27 mouse cellular contexts compared by ENCODE assay signal in genomic region chr5:59945761-59946160, GRCm38 (mm10).
A peak's percentile ranks its signal among the peaks of the same experiment; 100 is the strongest.
DNase-seq lines count a peak whose midpoint lies in the region; ATAC-seq and TF ChIP-seq lines count a peak whose summit lies in the region.
"Had no signal": no experiment of that assay in that cellular context is flagged by ENCODE, and none has a peak within 500 bp of the region (broad histone marks: within the 10 kb centered on the region; RNA-seq: fewer than 3 reads in every experiment).

No protein-coding gene starts in this region.

- no peak overlapping the region for H3K4me3 ChIP-seq in midbrain, embryonic 14.5 days (replicated peaks; ENCODE audit: low read depth, low read length)
- no peak overlapping the region for H3K4me3 ChIP-seq in midbrain, postnatal 0 days (ENCODE audit: low read depth, low read length)
- H3K4me3 ChIP-seq: embryonic facial prominence, embryonic 12.5 days; embryonic facial prominence, embryonic 15.5 days; erythroblast, embryonic 14.5 days; forebrain, embryonic 10.5 days; forebrain, embryonic 12.5 days had no signal

- H3K9me3 ChIP-seq in midbrain, embryonic 14.5 days (ENCODE audit: control insufficient read depth, low read length), result no peaks in the 10 kb centered on the region
- H3K9me3 ChIP-seq in midbrain, postnatal 0 days (ENCODE audit: low read length), result no peaks in the 10 kb centered on the region
- H3K9me3 ChIP-seq: embryonic facial prominence, embryonic 12.5 days; embryonic facial prominence, embryonic 15.5 days; forebrain, embryonic 10.5 days; forebrain, embryonic 12.5 days; G1E had no signal

- peak; percentile 8 for DNase-seq in midbrain, embryonic 14.5 days
- DNase-seq in midbrain, postnatal 0 days (ENCODE audit: low spot score), result no peak
- peak; percentile 86 for DNase-seq in retina, embryonic 14.5 days (ENCODE audit: low spot score)
- DNase-seq in cerebellum, postnatal 10 days, result no peak
- no peak for DNase-seq in kidney, postnatal 25 days
- DNase-seq: adrenal gland, adult 8-10 months; adrenal gland, postnatal 14 days; adrenal gland, postnatal 36 days; B cell, adult 2 months; cerebellum, adult 11-12 months; cerebellum, adult 2 months; cerebellum, adult 9-10 months; cerebellum, postnatal 14 days; cerebellum, postnatal 36 days; embryo, embryonic 11 days had no signal

- no peaks in the 10 kb centered on the region for H3K4me1 ChIP-seq in midbrain, embryonic 14.5 days (ENCODE audit: control insufficient read depth, insufficient read depth, low read length)
- no peaks in the 10 kb centered on the region for H3K4me1 ChIP-seq in midbrain, postnatal 0 days (ENCODE audit: insufficient read depth, low read length)
- H3K4me1 ChIP-seq: embryonic facial prominence, embryonic 12.5 days; embryonic facial prominence, embryonic 15.5 days; forebrain, embryonic 10.5 days; forebrain, embryonic 12.5 days had no signal

- H3K9ac ChIP-seq in midbrain, embryonic 14.5 days (replicated peaks; ENCODE audit: low read length), result no peak overlapping the region
- H3K9ac ChIP-seq in midbrain, postnatal 0 days (replicated peaks; ENCODE audit: low read length, poor library complexity, severe bottlenecking), result no peak overlapping the region
- H3K9ac ChIP-seq: embryonic facial prominence, embryonic 12.5 days; embryonic facial prominence, embryonic 15.5 days; forebrain, embryonic 12.5 days had no signal

- no peaks in the 10 kb centered on the region for H3K27me3 ChIP-seq in midbrain, embryonic 14.5 days (ENCODE audit: control insufficient read depth, insufficient read depth, low read length)
- no peaks in the 10 kb centered on the region for H3K27me3 ChIP-seq in midbrain, postnatal 0 days (ENCODE audit: insufficient read depth, low read length)
- H3K27me3 ChIP-seq: CH12.LX; embryonic facial prominence, embryonic 12.5 days; embryonic facial prominence, embryonic 15.5 days; forebrain, embryonic 12.5 days had no signal

- no peak overlapping the region for H3K4me2 ChIP-seq in midbrain, embryonic 14.5 days (ENCODE audit: low read length)
- H3K4me2 ChIP-seq in midbrain, postnatal 0 days (ENCODE audit: low read depth, low read length, poor library complexity, severe bottlenecking), result no peak overlapping the region
- H3K4me2 ChIP-seq: embryonic facial prominence, embryonic 12.5 days; embryonic facial prominence, embryonic 15.5 days; forebrain, embryonic 12.5 days had no signal

- no peaks in the 10 kb centered on the region for H3K36me3 ChIP-seq in midbrain, embryonic 14.5 days (ENCODE audit: control insufficient read depth, insufficient read depth, low read length)
- no peaks in the 10 kb centered on the region for H3K36me3 ChIP-seq in midbrain, postnatal 0 days (ENCODE audit: insufficient read depth, low read length)
- H3K36me3 ChIP-seq: embryonic facial prominence, embryonic 12.5 days; embryonic facial prominence, embryonic 15.5 days; forebrain, embryonic 10.5 days; forebrain, embryonic 12.5 days; G1E had no signal

- no peak for ATAC-seq in midbrain, embryonic 14.5 days (ENCODE audit: low FRiP score, low TSS enrichment)
- ATAC-seq in midbrain, postnatal 0 days (ENCODE audit: low FRiP score), result no peak
- ATAC-seq: activated CD4-positive, CD25-positive, alpha-beta regulatory T cell, adult 4 months; CD4-positive, CD25-positive, alpha-beta regulatory T cell, adult 4 months; forebrain, embryonic 14.5 days; forebrain, embryonic 16.5 days; Patski had no signal

- H3K27ac ChIP-seq in midbrain, embryonic 14.5 days (replicated peaks; ENCODE audit: low read depth, low read length), result no peak overlapping the region
- H3K27ac ChIP-seq in midbrain, postnatal 0 days (ENCODE audit: low read depth, low read length), result no peak overlapping the region
- H3K27ac ChIP-seq: embryonic facial prominence, embryonic 12.5 days; embryonic facial prominence, embryonic 15.5 days; forebrain, embryonic 10.5 days; forebrain, embryonic 12.5 days had no signal

- TF ChIP-seq CTCF in midbrain, postnatal 0 days (IDR thresholded peaks at IDR 0.05), result no peak

Comparison
In these comparisons a context has a peak if more than half of its experiments do, and no peak if none do; other contexts are left out.
1. DNase-seq: peak in midbrain, embryonic 14.5 days (single experiment) and retina, embryonic 14.5 days (single experiment); none in midbrain, postnatal 0 days (single experiment), cerebellum, postnatal 10 days (0 of 2) and kidney, postnatal 25 days (0 of 2).